Comparison of ENCODE assay signal across 17 mouse cellular contexts in genomic region chr10:76762411-76762810, GRCm38 (mm10). TPM values are rescaled to one million over a fixed set of nuclear protein-coding genes. Genes with fewer than 3 reads are reported as not detected.
DNase-seq lines count a peak whose midpoint lies in the region; ATAC-seq lines count a peak whose summit lies in the region.
"Had no signal": no experiment of that assay in that cellular context is flagged by ENCODE, and none has a peak within 500 bp of the region (broad histone marks: within the 10 kb centered on the region; RNA-seq: fewer than 3 reads in every experiment).

No protein-coding gene starts in this region.

- DNase-seq in forebrain, embryonic 10.5 days (ENCODE audit: extremely low spot score, low spot score): peak; percentile 12
- DNase-seq in intestine, embryonic 14.5 days (ENCODE audit: low spot score): peak; percentile 32
- peak; percentile 15 for DNase-seq in ovary, adult 18-20 months (ENCODE audit: low spot score)
- DNase-seq in ovary, postnatal 10 days (ENCODE audit: low spot score): no peak
- DNase-seq in limb, embryonic 10.5 days (ENCODE audit: low spot score): peak; percentile 17
- DNase-seq: adrenal gland, adult 8-10 months; adrenal gland, postnatal 36 days; B cell, adult 2 months; gastrocnemius, postnatal 14 days; heart, postnatal 10 days had no signal

- ATAC-seq in forebrain, embryonic 15.5 days (replicated peaks): no peak
- no peak for ATAC-seq in intestine, embryonic 14.5 days (replicated peaks; ENCODE audit: low FRiP score, low TSS enrichment, low read depth)
- ATAC-seq in intestine, embryonic 15.5 days: no peak
- ATAC-seq: CD4-positive, CD25-positive, alpha-beta regulatory T cell, adult 4 months; forebrain, postnatal 0 days had no signal

- no peak overlapping the region for H3K9ac ChIP-seq in forebrain, embryonic 15.5 days (replicated peaks)
- no peak overlapping the region for H3K9ac ChIP-seq in intestine, embryonic 14.5 days (ENCODE audit: low read length)
- H3K9ac ChIP-seq in intestine, embryonic 15.5 days: no peak overlapping the region
- H3K9ac ChIP-seq: forebrain, postnatal 0 days; hindbrain, embryonic 13.5 days had no signal

- no peak overlapping the region for H3K27ac ChIP-seq in forebrain, embryonic 10.5 days
- H3K27ac ChIP-seq in forebrain, embryonic 15.5 days (replicated peaks): no peak overlapping the region
- no peak overlapping the region for H3K27ac ChIP-seq in intestine, embryonic 14.5 days (ENCODE audit: low read depth)
- no peak overlapping the region for H3K27ac ChIP-seq in intestine, embryonic 15.5 days
- H3K27ac ChIP-seq in limb, embryonic 10.5 days: no peak overlapping the region
- H3K27ac ChIP-seq: embryonic facial prominence, embryonic 10.5 days; hindbrain, embryonic 13.5 days had no signal

- no peaks in the 10 kb centered on the region for H3K9me3 ChIP-seq in forebrain, embryonic 10.5 days
- H3K9me3 ChIP-seq in forebrain, embryonic 15.5 days: no peaks in the 10 kb centered on the region
- no peaks in the 10 kb centered on the region for H3K9me3 ChIP-seq in intestine, embryonic 14.5 days (ENCODE audit: control insufficient read depth, low read length)
- no peaks in the 10 kb centered on the region for H3K9me3 ChIP-seq in intestine, embryonic 15.5 days
- no peaks in the 10 kb centered on the region for H3K9me3 ChIP-seq in limb, embryonic 10.5 days (replicated peaks)
- H3K9me3 ChIP-seq: embryonic facial prominence, embryonic 10.5 days; G1E; hindbrain, embryonic 13.5 days had no signal

- H3K4me3 ChIP-seq in forebrain, embryonic 10.5 days: no peak overlapping the region
- H3K4me3 ChIP-seq in forebrain, embryonic 15.5 days: no peak overlapping the region
- no peak overlapping the region for H3K4me3 ChIP-seq in intestine, embryonic 14.5 days (ENCODE audit: low read depth, low read length)
- no peak overlapping the region for H3K4me3 ChIP-seq in intestine, embryonic 15.5 days (replicated peaks)
- no peak overlapping the region for H3K4me3 ChIP-seq in limb, embryonic 10.5 days
- H3K4me3 ChIP-seq: embryonic facial prominence, embryonic 10.5 days; hindbrain, embryonic 13.5 days had no signal

- no peak overlapping the region for H3K4me2 ChIP-seq in forebrain, embryonic 15.5 days (replicated peaks)
- no peak overlapping the region for H3K4me2 ChIP-seq in intestine, embryonic 14.5 days (ENCODE audit: low read length)
- no peak overlapping the region for H3K4me2 ChIP-seq in intestine, embryonic 15.5 days (replicated peaks)
- H3K4me2 ChIP-seq: hindbrain, embryonic 13.5 days had no signal

- no peaks in the 10 kb centered on the region for H3K4me1 ChIP-seq in forebrain, embryonic 10.5 days
- no peaks in the 10 kb centered on the region for H3K4me1 ChIP-seq in forebrain, embryonic 15.5 days
- no peaks in the 10 kb centered on the region for H3K4me1 ChIP-seq in intestine, embryonic 14.5 days (replicated peaks; ENCODE audit: control insufficient read depth, insufficient read depth, low read length)
- H3K4me1 ChIP-seq in intestine, embryonic 15.5 days (replicated peaks): no peaks in the 10 kb centered on the region
- no peaks in the 10 kb centered on the region for H3K4me1 ChIP-seq in limb, embryonic 10.5 days
- H3K4me1 ChIP-seq: embryonic facial prominence, embryonic 10.5 days; hindbrain, embryonic 13.5 days had no signal

- WGBS in forebrain, embryonic 10.5 days: 88% methylated on average over 7 of the region's 7 CpGs
- WGBS in forebrain, embryonic 15.5 days: 93% methylated on average over 7 of the region's 7 CpGs
- WGBS in intestine, embryonic 14.5 days: 82% methylated on average over 7 of the region's 7 CpGs
- WGBS in intestine, embryonic 15.5 days: 77% methylated on average over 7 of the region's 7 CpGs
- WGBS in limb, embryonic 10.5 days: 89% methylated on average over 7 of the region's 7 CpGs

- peaks cover 13% of the 10 kb centered on the region for H3K36me3 ChIP-seq in forebrain, embryonic 10.5 days (replicated peaks)
- H3K36me3 ChIP-seq in forebrain, embryonic 15.5 days: no peaks in the 10 kb centered on the region
- H3K36me3 ChIP-seq in intestine, embryonic 14.5 days (ENCODE audit: control insufficient read depth, insufficient read depth, low read length): peaks cover 3% of the 10 kb centered on the region
- H3K36me3 ChIP-seq in intestine, embryonic 15.5 days: no peaks in the 10 kb centered on the region; the same call in 1 of the 2 replicates
- no peaks in the 10 kb centered on the region for H3K36me3 ChIP-seq in limb, embryonic 10.5 days
- H3K36me3 ChIP-seq: G1E had no signal

- no peaks in the 10 kb centered on the region for H3K27me3 ChIP-seq in forebrain, embryonic 10.5 days (ENCODE audit: poor library complexity, severe bottlenecking)
- no peaks in the 10 kb centered on the region for H3K27me3 ChIP-seq in forebrain, embryonic 15.5 days
- no peaks in the 10 kb centered on the region for H3K27me3 ChIP-seq in intestine, embryonic 14.5 days (replicated peaks; ENCODE audit: control insufficient read depth, insufficient read depth, low read length)
- no peaks in the 10 kb centered on the region for H3K27me3 ChIP-seq in intestine, embryonic 15.5 days (replicated peaks)
- no peaks in the 10 kb centered on the region for H3K27me3 ChIP-seq in limb, embryonic 10.5 days (ENCODE audit: low read depth, poor library complexity, severe bottlenecking)
- H3K27me3 ChIP-seq: hindbrain, embryonic 13.5 days had no signal

RNA-seq across cellular contexts. Expression of gene Col6a1, which starts 36.4 kb away (rescaled TPM):
- 3.2 TPM in 2 replicates for polyA plus RNA-seq in forebrain, embryonic 10.5 days (2016; fragmentation: Nextera tagmentation; extraction: Ambion mirVana)
- 8.1 and 8.3 TPM in 2 replicates for polyA plus RNA-seq in forebrain, embryonic 15.5 days (2015; fragmentation: Nextera tagmentation; extraction: Ambion mirVana)
- 309 and 317 TPM in 2 replicates for polyA plus RNA-seq in intestine, embryonic 14.5 days (2014; fragmentation: Nextera tagmentation; extraction: Ambion mirVana)
- polyA plus RNA-seq in intestine, embryonic 15.5 days (2015; fragmentation: Nextera tagmentation; extraction: Ambion mirVana): 317 and 323 TPM in 2 replicates
- 4.1 and 7.8 TPM in 2 replicates for polyA plus RNA-seq in limb, embryonic 10.5 days (2016; fragmentation: Nextera tagmentation; extraction: Ambion mirVana)
- polyA plus RNA-seq: CD4-positive, CD25-positive, alpha-beta regulatory T cell, adult 4 months; G1E had no signal

Comparison
In these comparisons a context has a peak if more than half of its experiments do, and no peak if none do; other contexts are left out.
1. RNA of gene Col6a1, which starts 36.4 kb away (polyA plus RNA-seq): 317 to 323 TPM in intestine, embryonic 15.5 days and 309 to 317 TPM in intestine, embryonic 14.5 days; 8.1 to 8.3 TPM in forebrain, embryonic 15.5 days, 4.1 to 7.8 TPM in limb, embryonic 10.5 days and 3.2 TPM in forebrain, embryonic 10.5 days; every median in the first group is over 10 times any median in the second.